Mouse (Mus musculus) liver, embryonic 14.5 days (tissue): ENCODE results near the gene Accs. TPM values are rescaled to one million over a fixed set of nuclear protein-coding genes. Genes with fewer than 3 reads are reported as not detected.

ENCODE experiments used
- ATAC-seq: fragments of 200-750 bp; cut with Nextera tagmentation; 2 replicates; pipeline ENCODE4 v1.8.0; 2017; ENCODE audit warnings: moderate number of reproducible peaks, mild to moderate bottlenecking, moderate library complexity; ENCODE audit not compliant: insufficient read depth
- DNase-seq, 3 experiments: peaks; one replicate each; pipeline ENCODE4 v3.0.0-alpha.2; 2012 to 2013; ENCODE audit warnings: low read depth in 3 of 3, low spot score in 3 of 3
- H3K27ac ChIP-seq: fragments of 300-500 bp; sonication (generic); 2 replicates; pipeline ENCODE4 v1.5.1; 2014; ENCODE audit warnings: moderate library complexity, mild to moderate bottlenecking, control low read depth, inconsistent platforms
- H3K27me3 ChIP-seq: fragments of 300-500 bp; sonication (generic); 2 replicates; pipeline ENCODE4 v1.6.1; 2014; ENCODE audit warnings: mild to moderate bottlenecking, low read length, moderate library complexity; ENCODE audit not compliant: control insufficient read depth, insufficient read depth
- H3K36me3 ChIP-seq: fragments of 300-500 bp; sonication (generic); replicated peaks from 2 replicates; pipeline ENCODE4 v1.6.1; 2014; ENCODE audit warnings: low read depth; ENCODE audit not compliant: control insufficient read depth, insufficient read depth
- H3K4me1 ChIP-seq, 2 experiments: fragments of 200-500 bp in 1 of 2; fragments of 300-500 bp in 1 of 2; sonication (generic) in 1 of 2; replicated peaks; 2 replicates each; pipeline ENCODE4 v1.6.1; 2012 to 2014; ENCODE audit warnings: antibody characterized with exemption in 1 of 2, inconsistent platforms in 1 of 2, low read length in 1 of 2; ENCODE audit not compliant: control insufficient read depth in 2 of 2, insufficient read depth in 2 of 2
- H3K4me2 ChIP-seq: fragments of 300-500 bp; sonication (generic); 2 replicates; pipeline ENCODE4 v1.6.1; 2014; ENCODE audit warnings: low read depth, mild to moderate bottlenecking, control low read depth, moderate library complexity
- H3K4me3 ChIP-seq, 2 experiments: fragments of 200-500 bp in 1 of 2; fragments of 300-500 bp in 1 of 2; sonication (generic) in 1 of 2; 2 replicates each; pipeline ENCODE4 v1.5.1; 2012 to 2014; ENCODE audit warnings: low read depth in 2 of 2, low read length in 2 of 2, mild to moderate bottlenecking in 2 of 2, control low read depth in 1 of 2, inconsistent platforms in 1 of 2, moderate library complexity in 1 of 2; ENCODE audit not compliant: insufficient read depth in 1 of 2
- H3K9ac ChIP-seq: fragments of 300-500 bp; sonication (generic); replicated peaks from 2 replicates; pipeline ENCODE4 v1.6.1; 2014; ENCODE audit warnings: mild to moderate bottlenecking, control low read depth, moderate library complexity
- H3K9me3 ChIP-seq: fragments of 300-500 bp; sonication (generic); 2 replicates; pipeline ENCODE4 v1.6.1; 2016; ENCODE audit warnings: low read length, mixed read lengths; ENCODE audit not compliant: control insufficient read depth
- CTCF ChIP-seq: IDR thresholded peaks from 2 replicates; pipeline ENCODE4 v1.5.1; 2016; ENCODE audit warnings: antibody characterized with exemption, low read depth, control low read depth
- EP300 ChIP-seq: IDR thresholded peaks from 2 replicates; pipeline ENCODE4 v1.6.1; 2016; ENCODE audit warnings: antibody characterized with exemption, low read depth
- WGBS: fragments of 180-500 bp; shearing (Covaris S2); extraction: QIAGEN DNeasy Blood & Tissue Kit; methylation state at CpG from one replicate; pipeline ENCODE4 v1.1.7; 2014; ENCODE audit not compliant: insufficient replicate concordance; 5-methylcytosine and 5-hydroxymethylcytosine counted together
- polyA plus RNA-seq, 2 experiments: library from polyadenylated mRNA; depleted of rRNA in 1 of 2; stranded (reverse) in 1 of 2; unstranded in 1 of 2; fragments of >200 nt; fragmentation: Nextera tagmentation in 1 of 2; extraction: Ambion mirVana in 1 of 2; gene quantifications; 2 replicates each; pipeline versions ENCODE4 v1.2.1 to v1.2.3; 2012 to 2014

Accs gene
- polyA plus RNA-seq, 2 experiments = 0.88 to 1.5 TPM

GRCm38 (mm10) chr2:93790798-93791345 is 58.9 kb downstream of the Accs start:
- WGBS = 70% methylated on average over 4 of the region's 4 CpGs
- no peaks in the 10 kb centered on the region for H3K27me3 ChIP-seq
- 0 out of 4 replicates have a peak, but pooled peaks cover 0 to 3% of the 10 kb centered on the region in 2 experiments for H3K4me1 ChIP-seq
- no peak for DNase-seq
- no peak overlapping the region for H3K4me3 ChIP-seq
- H3K27ac ChIP-seq = no peak overlapping the region
- no peaks in the 10 kb centered on the region for H3K9me3 ChIP-seq
- no peak overlapping the region for H3K4me2 ChIP-seq
- H3K9ac ChIP-seq = no peak overlapping the region
- peaks cover 4% of the 10 kb centered on the region for H3K36me3 ChIP-seq
- no peak for ATAC-seq
- TF ChIP-seq CTCF (no peak), EP300 (no peak)

- 73% methylated on average over 5 of the region's 5 CpGs for WGBS
Measured at GRCm38 (mm10) chr2:93788557-93788956, 61.2 kb downstream of the Accs start.

GRCm38 (mm10) chr2:93786175-93786574 is 63.6 kb downstream of the Accs start:
- no peak overlapping the region for H3K27ac ChIP-seq
- TF ChIP-seq CTCF = peak; percentile 68
- no peak for TF ChIP-seq EP300
- no peaks in the 10 kb centered on the region for H3K27me3 ChIP-seq
- WGBS = 51% methylated on average over 4 of the region's 4 CpGs
- DNase-seq (peak; percentile 36 to 47 (median 41)), ATAC-seq (no peak)
- no peak overlapping the region for H3K9ac ChIP-seq
- H3K36me3 ChIP-seq = no peaks in the 10 kb centered on the region; the same call in 1 of the 2 replicates
- no peaks in the 10 kb centered on the region for H3K4me1 ChIP-seq
- no peaks in the 10 kb centered on the region for H3K9me3 ChIP-seq
- H3K4me2 ChIP-seq = no peak overlapping the region
- no peak overlapping the region for H3K4me3 ChIP-seq

More at GRCm38 (mm10) chr2:93788557-93788956, 61.2 kb downstream of the Accs start:
- no peaks in the 10 kb centered on the region for H3K27me3 ChIP-seq
- no peak for TF ChIP-seq EP300
- no peak for TF ChIP-seq CTCF
- DNase-seq (no peak), ATAC-seq (no peak)
- no peak overlapping the region for H3K27ac ChIP-seq
- no peak overlapping the region for H3K4me2 ChIP-seq
- no peaks in the 10 kb centered on the region; the same call in 1 of the 2 replicates for H3K36me3 ChIP-seq
- no peak overlapping the region for H3K4me3 ChIP-seq
- H3K9me3 ChIP-seq = no peaks in the 10 kb centered on the region
- no peak overlapping the region for H3K9ac ChIP-seq
- 0 out of 4 replicates have a peak, but pooled peaks cover 0 to 3% of the 10 kb centered on the region in 2 experiments for H3K4me1 ChIP-seq

- no peaks in the 10 kb centered on the region for H3K27me3 ChIP-seq
- H3K27ac ChIP-seq = no peak overlapping the region
- no peak overlapping the region for H3K9ac ChIP-seq
- H3K4me1 ChIP-seq = no peaks in the 10 kb centered on the region
- DNase-seq (no peak), ATAC-seq (no peak)
- no peak overlapping the region for H3K4me3 ChIP-seq
- TF ChIP-seq EP300 (no peak), CTCF (no peak)
- no peaks in the 10 kb centered on the region for H3K9me3 ChIP-seq
- H3K4me2 ChIP-seq = no peak overlapping the region
- no peaks in the 10 kb centered on the region for H3K36me3 ChIP-seq
- WGBS = 71% methylated on average over 2 of the region's 2 CpGs
Measured at GRCm38 (mm10) chr2:93785432-93785798, 64.3 kb downstream of the Accs start.

- no peaks in the 10 kb centered on the region for H3K4me1 ChIP-seq
- no peaks in the 10 kb centered on the region for H3K36me3 ChIP-seq
- H3K27me3 ChIP-seq = no peaks in the 10 kb centered on the region
- no peak overlapping the region for H3K27ac ChIP-seq
- no peak for DNase-seq
- H3K4me3 ChIP-seq = no peak overlapping the region
- no peak for ATAC-seq
- WGBS = 68% methylated on average over 12 of the region's 12 CpGs
- no peak for TF ChIP-seq EP300
- H3K9me3 ChIP-seq = no peaks in the 10 kb centered on the region
- no peak overlapping the region for H3K9ac ChIP-seq
- no peak overlapping the region for H3K4me2 ChIP-seq
Measured at GRCm38 (mm10) chr2:93784721-93785431, 64.9 kb downstream of the Accs start.
